Comparison of ENCODE assay signal across 21 mouse cellular contexts in the genomic region with DNA sequence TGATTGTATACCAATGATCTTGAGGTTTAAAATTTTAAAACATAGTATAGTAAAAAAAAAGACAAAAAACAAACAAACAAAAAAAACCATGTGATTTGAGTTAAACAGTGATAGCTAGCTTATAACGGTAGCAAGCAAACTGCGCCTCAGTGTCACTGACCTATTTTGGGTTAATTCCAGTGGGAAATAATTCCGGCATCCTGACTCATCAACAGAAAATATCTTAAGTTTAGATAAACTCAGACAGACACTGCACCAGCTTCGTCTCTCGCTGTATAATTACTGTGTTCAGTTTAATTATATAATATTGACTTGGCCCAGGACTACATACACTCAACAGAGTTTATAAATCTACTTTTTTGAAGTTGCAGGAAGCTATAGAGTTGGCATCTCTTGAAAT.
DNase-seq lines count a peak whose midpoint lies in the region; TF ChIP-seq lines count a peak whose summit lies in the region.
"Had no signal": no experiment of that assay in that cellular context is flagged by ENCODE, and none has a peak within 500 bp of the region (broad histone marks: within the 10 kb centered on the region; RNA-seq: fewer than 3 reads in every experiment).

No protein-coding gene starts in this region.

- no peak for DNase-seq in gastrocnemius, adult 2 months
- DNase-seq in gastrocnemius, postnatal 10 days, result no peak
- DNase-seq in layer of hippocampus, adult 2 months (ENCODE audit: low spot score in 2 of 2), result no peak
- DNase-seq in layer of hippocampus, postnatal 36 days, result no peak
- peak; percentile 89 for DNase-seq in Muller cell, postnatal 12 days (ENCODE audit: inconsistent ontology term)
- DNase-seq in brain, adult 2 months (ENCODE audit: low read depth, low spot score), result peak; percentile 61
- DNase-seq in thymus, postnatal 25 days, result no peak
- DNase-seq: adrenal gland, adult 8-10 months; adrenal gland, postnatal 14 days; adrenal gland, postnatal 36 days; cerebellum, adult 11 months; cerebellum, adult 18-20 months; cerebellum, adult 9-10 months; cerebellum, postnatal 14 days; cerebellum, postnatal 36 days; embryo, embryonic 11 days had no signal

- H3K4me3 ChIP-seq in gastrocnemius, adult 2 months, result no peak overlapping the region
- H3K4me3 ChIP-seq in layer of hippocampus, adult 2 months, result no peak overlapping the region
- H3K4me3 ChIP-seq: embryonic facial prominence, embryonic 13.5 days; embryonic facial prominence, embryonic 15.5 days; erythroblast, embryonic 14.5 days; forebrain, embryonic 10.5 days; forebrain, embryonic 12.5 days had no signal

- peak overlapping the region; percentile 40; the same call in 1 of the 2 replicates for H3K27ac ChIP-seq in gastrocnemius, adult 2 months
- peak overlapping the region; percentile 8; the same call in 1 of the 2 replicates for H3K27ac ChIP-seq in layer of hippocampus, adult 2 months
- H3K27ac ChIP-seq: embryonic facial prominence, embryonic 13.5 days; embryonic facial prominence, embryonic 15.5 days; forebrain, embryonic 10.5 days; forebrain, embryonic 12.5 days had no signal

- intact Hi-C loops in gastrocnemius, adult 2 months (cut with DNase I), result loop anchor here (5.0 kb wide), 1 partner anchor 70 kb away; a partner anchor contains a TSS

- no peak for TF ChIP-seq CTCF in gastrocnemius, adult 2 months (IDR thresholded peaks at IDR 0.05)
- TF ChIP-seq CTCF in layer of hippocampus, adult 2 months (conservative IDR thresholded peaks at IDR 0.05), result no peak

Comparison
In these comparisons a context has a peak if more than half of its experiments do, and no peak if none do; other contexts are left out.
1. DNase-seq: peak in Muller cell, postnatal 12 days (single experiment) and brain, adult 2 months (single experiment); none in gastrocnemius, adult 2 months (single experiment), gastrocnemius, postnatal 10 days (single experiment), layer of hippocampus, adult 2 months (0 of 2), layer of hippocampus, postnatal 36 days (0 of 2) and thymus, postnatal 25 days (single experiment).